Mouse (Mus musculus) forebrain, postnatal 0 days (tissue): ENCODE measurements around the gene Cuedc1. TPM values are rescaled to one million over a fixed set of nuclear protein-coding genes. Genes with fewer than 3 reads are reported as not detected.
A peak's percentile ranks its signal among the peaks of the same experiment; 100 is the strongest.

Source experiments
- ATAC-seq: fragments of 200-750 bp; cut with Nextera tagmentation; 2 replicates; pipeline ENCODE4 v1.8.0; 2017; ENCODE audit warnings: mild to moderate bottlenecking, moderate library complexity
- DNase-seq: peaks from one replicate; pipeline ENCODE4 v3.0.0-alpha.2; 2015
- H3K27ac ChIP-seq: fragments of 300-500 bp; sonication (generic); 2 replicates; pipeline ENCODE4 v1.5.1; 2014; ENCODE audit warnings: low read depth, mild to moderate bottlenecking, antibody characterized with exemption, low read length, moderate library complexity, mixed read lengths
- H3K27me3 ChIP-seq: fragments of 300-500 bp; sonication (generic); 2 replicates; pipeline ENCODE4 v1.6.1; 2014; ENCODE audit warnings: mild to moderate bottlenecking, low read length, mixed read lengths; ENCODE audit not compliant: insufficient read depth
- H3K36me3 ChIP-seq: fragments of 300-500 bp; sonication (generic); 2 replicates; pipeline ENCODE4 v1.6.1; 2014; ENCODE audit warnings: mild to moderate bottlenecking, moderate library complexity; ENCODE audit not compliant: insufficient read depth
- H3K4me1 ChIP-seq: fragments of 300-500 bp; sonication (generic); 2 replicates; pipeline ENCODE4 v1.6.1; 2014; ENCODE audit warnings: antibody characterized with exemption; ENCODE audit not compliant: insufficient read depth
- H3K4me2 ChIP-seq: fragments of 300-500 bp; sonication (generic); 2 replicates; pipeline ENCODE4 v1.6.1; 2014; ENCODE audit warnings: low read depth, mild to moderate bottlenecking, moderate library complexity
- H3K4me3 ChIP-seq: fragments of 300-500 bp; sonication (generic); 2 replicates; pipeline ENCODE4 v1.5.1; 2014; ENCODE audit warnings: low read depth, low read length, mixed read lengths
- H3K9ac ChIP-seq: fragments of 300-500 bp; sonication (generic); 2 replicates; pipeline ENCODE4 v1.6.1; 2014; ENCODE audit warnings: mild to moderate bottlenecking
- H3K9me3 ChIP-seq: fragments of 300-500 bp; sonication (generic); 2 replicates; pipeline ENCODE4 v1.6.1; 2016; ENCODE audit warnings: low read length
- CTCF ChIP-seq: sonication (generic); IDR thresholded peaks from 2 replicates; pipeline ENCODE4 v1.5.1; 2016; ENCODE audit warnings: antibody characterized with exemption, control low read depth, low read depth
- WGBS: fragments of 180-500 bp; shearing (Covaris S2); extraction: QIAGEN DNeasy Blood & Tissue Kit; methylation state at CpG from one replicate; pipeline ENCODE4 v1.1.7; 2014; 5-methylcytosine and 5-hydroxymethylcytosine counted together
- polyA plus RNA-seq: library from polyadenylated mRNA; unstranded; fragments of >200 nt; fragmentation: Nextera tagmentation; extraction: Ambion mirVana; gene quantifications from 2 replicates; pipeline ENCODE4 v1.2.1, GENCODE M21; 2015
- total RNA-seq: library from RNA; depleted of rRNA; stranded (reverse); fragments of >200 nt; gene quantifications from 2 replicates; pipeline ENCODE4 v1.2.3, GENCODE M21; 2014

Cuedc1 gene
- total and polyA plus RNA-seq, 2 experiments from 2014 or later: 34.6 to 34.7 TPM

DNA sequence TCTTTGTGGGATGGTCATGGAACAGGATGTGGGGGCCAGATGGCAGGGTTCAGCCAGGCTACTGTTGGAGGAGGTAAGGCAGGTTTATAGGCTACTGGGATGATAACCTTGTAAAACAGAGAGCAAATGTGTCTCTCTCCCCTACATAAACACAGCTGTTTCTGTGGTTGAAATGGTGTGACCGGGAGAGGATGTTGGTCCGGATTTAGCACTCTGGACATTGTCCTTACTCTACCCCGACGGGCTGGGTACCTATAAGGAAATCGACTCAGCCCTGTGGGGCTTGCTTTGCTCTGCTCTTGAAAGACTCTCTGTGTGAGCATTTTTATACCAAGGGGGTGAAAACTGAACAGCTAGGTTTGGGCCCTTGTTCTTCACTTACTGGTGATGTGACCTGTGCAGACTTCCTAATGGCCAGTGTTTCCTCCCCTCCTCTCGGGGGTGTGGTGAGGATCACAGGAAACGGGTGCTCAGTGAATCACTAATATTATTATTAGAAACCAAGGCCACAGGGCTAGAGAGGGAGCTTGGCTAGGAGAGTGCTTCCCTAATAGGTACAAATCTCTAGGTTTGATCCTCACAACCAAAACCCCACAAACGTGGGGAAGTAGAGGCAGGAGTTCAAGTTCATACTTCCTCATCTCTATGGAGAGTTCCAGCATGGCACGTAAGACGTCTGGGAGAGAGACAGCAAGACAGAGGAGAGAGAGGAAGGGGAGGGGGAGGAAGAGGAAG is 19.7 kb downstream of the Cuedc1 start:
- H3K27me3 ChIP-seq: no peaks in the 10 kb centered on the region
- H3K9me3 ChIP-seq: no peaks in the 10 kb centered on the region
- no peak overlapping the region for H3K4me2 ChIP-seq
- WGBS: 68% methylated on average over 10 of the region's 10 CpGs
- H3K27ac ChIP-seq: peak overlapping the region; percentile 84; the same call in 1 of the 2 replicates
- DNase-seq (no peak), ATAC-seq (no peak)
- H3K36me3 ChIP-seq: no peaks in the 10 kb centered on the region
- peaks cover 21% of the 10 kb centered on the region for H3K4me1 ChIP-seq
- no peak overlapping the region for H3K9ac ChIP-seq
- H3K4me3 ChIP-seq: no peak overlapping the region
- TF ChIP-seq CTCF: no peak

DNA sequence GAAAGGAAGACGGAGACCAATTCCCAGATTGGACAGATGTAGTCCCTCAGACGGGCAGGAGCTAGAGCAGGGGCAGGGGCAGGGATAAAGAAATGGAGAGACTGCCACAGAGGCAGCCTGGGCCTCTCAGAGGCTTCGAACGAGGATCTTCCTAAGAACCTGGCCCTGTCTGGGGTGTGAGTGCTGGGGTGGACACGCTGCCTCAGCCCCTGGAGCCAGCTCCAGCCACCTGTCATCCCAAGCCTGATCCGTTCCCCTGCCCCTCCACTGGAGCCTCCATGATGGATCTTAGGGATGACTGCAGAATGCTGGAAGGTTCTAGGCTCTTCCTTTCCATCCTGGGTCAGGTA is 20.2 kb downstream of the Cuedc1 start:
- H3K36me3 ChIP-seq: no peaks in the 10 kb centered on the region
- no peak for TF ChIP-seq CTCF
- no peaks in the 10 kb centered on the region for H3K9me3 ChIP-seq
- no peaks in the 10 kb centered on the region for H3K27me3 ChIP-seq
- no peak overlapping the region for H3K4me2 ChIP-seq
- DNase-seq: no peak
- no peak for ATAC-seq
- H3K4me1 ChIP-seq: peaks cover 21% of the 10 kb centered on the region
- WGBS: 40% methylated on average over 6 of the region's 6 CpGs
- no peak overlapping the region for H3K4me3 ChIP-seq
- peak overlapping the region; percentile 84 for H3K27ac ChIP-seq
- H3K9ac ChIP-seq: no peak overlapping the region

DNA sequence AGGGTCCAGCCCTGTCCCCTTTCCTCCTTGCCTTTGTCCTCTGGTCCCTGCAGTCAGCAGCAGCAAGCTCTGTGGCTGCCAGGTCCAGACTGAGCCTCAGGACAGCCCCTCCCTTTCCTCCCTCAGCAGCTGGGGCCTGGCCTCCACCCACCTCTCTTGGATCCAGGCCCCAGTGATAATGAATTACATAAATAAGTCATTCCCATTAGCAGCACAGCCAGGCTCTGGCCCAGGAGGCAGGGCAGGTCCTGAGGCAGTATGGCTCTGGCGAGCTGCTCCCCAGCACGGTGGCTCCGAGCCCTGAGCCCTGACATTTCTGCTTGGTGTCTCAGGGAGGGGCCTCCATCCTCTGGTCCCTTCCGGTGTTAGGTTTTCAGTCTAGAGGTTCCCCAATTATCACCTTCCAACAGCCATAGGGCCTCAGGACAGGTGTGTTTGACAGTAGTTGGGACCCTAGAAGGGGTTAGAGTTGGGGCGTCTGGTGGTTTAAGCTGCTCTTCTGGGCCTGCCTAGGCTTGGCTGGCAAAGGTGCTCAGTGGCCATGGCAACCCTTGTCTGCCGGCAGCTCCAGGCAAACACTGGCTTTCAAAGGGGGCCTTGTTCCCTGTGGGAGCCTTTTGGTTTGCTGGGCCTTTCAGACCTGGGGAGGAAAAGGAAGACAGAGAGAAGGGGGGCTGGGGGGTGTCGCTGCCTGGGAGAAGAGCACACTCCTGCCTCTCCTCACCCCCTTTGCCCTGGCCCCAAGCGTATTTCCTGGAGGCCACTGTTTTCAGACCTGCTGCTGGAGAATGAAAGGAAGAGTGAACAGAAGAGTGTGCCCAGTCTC is 21.2 kb downstream of the Cuedc1 start:
- H3K4me2 ChIP-seq: no peak overlapping the region
- peaks cover 21% of the 10 kb centered on the region for H3K4me1 ChIP-seq
- peak; percentile 88 for ATAC-seq
- peak overlapping the region; percentile 84 for H3K27ac ChIP-seq
- no peak for TF ChIP-seq CTCF
- H3K36me3 ChIP-seq: no peaks in the 10 kb centered on the region
- H3K9ac ChIP-seq: peak overlapping the region; percentile 22
- WGBS: 6% methylated on average over 8 of the region's 8 CpGs
- H3K9me3 ChIP-seq: no peaks in the 10 kb centered on the region
- no peak overlapping the region for H3K4me3 ChIP-seq
- peak; percentile 78 for DNase-seq
- H3K27me3 ChIP-seq: no peaks in the 10 kb centered on the region

DNA sequence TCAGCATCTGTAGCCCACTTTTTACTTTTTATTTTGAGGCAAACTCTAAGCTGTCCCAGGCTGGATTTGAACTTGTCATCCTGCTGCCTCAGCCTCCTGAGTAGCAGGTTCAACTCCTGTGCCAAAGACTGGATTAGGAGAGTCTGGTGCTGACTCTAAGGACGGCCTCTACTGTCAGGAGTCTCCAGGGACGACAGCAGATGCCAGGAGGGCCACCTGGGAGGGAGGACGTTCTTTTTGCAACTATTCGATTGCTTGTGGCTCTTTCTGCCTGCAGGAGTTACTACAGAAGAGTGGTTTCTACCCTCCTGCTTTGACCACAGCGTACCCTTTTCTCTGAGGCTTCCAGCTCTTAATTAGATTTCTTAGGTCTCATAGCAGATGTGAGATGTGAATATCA is 24.7 kb downstream of the Cuedc1 start:
- no peaks in the 10 kb centered on the region for H3K27me3 ChIP-seq
- 40% methylated on average over 5 of the region's 5 CpGs for WGBS
- H3K27ac ChIP-seq: 0 out of 2 replicates have a peak overlapping the region, but pooled peaks have one; percentile 4
- H3K9ac ChIP-seq: no peak overlapping the region
- no peak for ATAC-seq
- H3K4me2 ChIP-seq: no peak overlapping the region
- H3K4me3 ChIP-seq: no peak overlapping the region
- H3K9me3 ChIP-seq: no peaks in the 10 kb centered on the region
- no peaks in the 10 kb centered on the region for H3K36me3 ChIP-seq
- DNase-seq: no peak
- H3K4me1 ChIP-seq: peaks cover 21% of the 10 kb centered on the region
- no peak for TF ChIP-seq CTCF

DNA sequence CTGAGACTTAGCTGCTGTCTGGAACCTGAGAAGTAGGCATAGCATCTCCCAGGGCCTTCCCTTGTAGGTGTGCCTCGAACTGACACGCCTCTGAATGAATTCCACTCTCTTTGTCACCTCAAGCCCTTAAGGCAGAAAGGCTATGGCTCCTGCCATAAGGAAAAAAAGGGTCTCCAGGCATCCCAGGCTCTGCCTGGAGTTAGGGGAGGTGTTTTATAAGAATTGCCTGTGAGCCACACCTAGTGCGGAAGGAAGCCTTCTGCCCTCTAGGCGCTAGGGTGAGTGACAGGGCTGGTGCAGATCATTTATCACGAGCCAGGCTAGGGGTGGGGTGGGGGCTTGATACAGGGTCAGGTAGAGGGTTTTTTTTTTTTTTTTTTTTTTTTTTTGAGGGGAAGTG is 25.2 kb downstream of the Cuedc1 start:
- TF ChIP-seq CTCF: no peak
- WGBS: 72% methylated on average over 5 of the region's 5 CpGs
- no peak overlapping the region for H3K27ac ChIP-seq

DNA sequence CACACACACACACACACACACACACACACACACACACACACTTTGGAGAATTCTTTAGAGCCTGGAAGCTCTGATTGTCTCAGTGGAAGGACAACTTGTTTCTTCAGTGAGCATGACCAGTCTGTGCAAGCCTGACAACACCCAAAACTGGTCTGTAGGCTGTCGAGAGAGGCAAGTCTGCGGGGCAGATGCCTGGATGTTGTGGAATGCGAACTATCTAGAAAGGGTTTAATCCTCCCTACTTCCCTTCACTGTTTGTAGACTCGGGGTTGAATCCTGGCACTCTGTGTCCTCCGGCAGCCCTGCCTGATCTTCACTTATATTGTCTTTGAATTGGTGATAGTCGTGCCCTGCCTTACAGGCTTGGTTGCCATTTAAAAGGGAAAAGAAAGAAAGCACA is 25.9 kb downstream of the Cuedc1 start:
- H3K4me3 ChIP-seq: no peak overlapping the region
- WGBS: 32% methylated on average over 6 of the region's 6 CpGs
- no peak overlapping the region for H3K9ac ChIP-seq
- H3K4me2 ChIP-seq: no peak overlapping the region
- DNase-seq (no peak), ATAC-seq (no peak)
- H3K36me3 ChIP-seq: no peaks in the 10 kb centered on the region
- H3K27ac ChIP-seq: no peak overlapping the region
- peaks cover 14% of the 10 kb centered on the region; the same call in 1 of the 2 replicates for H3K4me1 ChIP-seq
- no peaks in the 10 kb centered on the region for H3K9me3 ChIP-seq
- TF ChIP-seq CTCF: no peak
- no peaks in the 10 kb centered on the region for H3K27me3 ChIP-seq

More for the DNA sequence above, 25.2 kb downstream of the Cuedc1 start:
- DNase-seq: no peak
- Histone ChIP-seq H3K4me3 (no peak overlapping the region), H3K9me3 (no peaks in the 10 kb centered on the region), H3K27me3 (no peaks in the 10 kb centered on the region), H3K36me3 (no peaks in the 10 kb centered on the region), H3K4me1 (peaks cover 21% of the 10 kb centered on the region), H3K9ac (no peak overlapping the region), H3K4me2 (no peak overlapping the region)
- ATAC-seq: no peak

DNA sequence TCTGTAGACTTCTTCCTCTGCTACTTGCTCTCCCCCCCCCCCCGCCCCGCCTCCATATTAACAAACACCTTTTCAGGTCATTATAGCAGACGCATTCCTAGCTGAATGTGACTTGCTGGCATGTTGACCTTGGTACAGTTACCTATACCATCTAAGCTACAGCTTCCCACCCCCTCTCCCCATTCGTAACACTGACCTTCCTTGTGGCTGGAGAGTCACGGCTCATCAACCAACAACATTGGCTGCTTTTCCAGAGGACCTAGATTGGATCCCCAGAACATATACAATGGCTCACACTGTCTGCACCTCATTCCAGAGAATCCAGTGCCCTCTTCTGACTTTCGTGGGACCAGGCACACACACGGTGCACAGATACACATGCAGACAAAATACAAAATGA is 27.6 kb downstream of the Cuedc1 start:
- no peaks in the 10 kb centered on the region for H3K9me3 ChIP-seq
- H3K4me2 ChIP-seq: no peak overlapping the region
- no peak overlapping the region for H3K27ac ChIP-seq
- TF ChIP-seq CTCF: no peak
- H3K36me3 ChIP-seq: no peaks in the 10 kb centered on the region
- no peaks in the 10 kb centered on the region for H3K4me1 ChIP-seq
- no peak for DNase-seq
- WGBS: 76% methylated on average over 7 of the region's 7 CpGs
- H3K9ac ChIP-seq: no peak overlapping the region
- no peak for ATAC-seq
- H3K4me3 ChIP-seq: no peak overlapping the region
- no peaks in the 10 kb centered on the region for H3K27me3 ChIP-seq
